In the genomic region with DNA sequence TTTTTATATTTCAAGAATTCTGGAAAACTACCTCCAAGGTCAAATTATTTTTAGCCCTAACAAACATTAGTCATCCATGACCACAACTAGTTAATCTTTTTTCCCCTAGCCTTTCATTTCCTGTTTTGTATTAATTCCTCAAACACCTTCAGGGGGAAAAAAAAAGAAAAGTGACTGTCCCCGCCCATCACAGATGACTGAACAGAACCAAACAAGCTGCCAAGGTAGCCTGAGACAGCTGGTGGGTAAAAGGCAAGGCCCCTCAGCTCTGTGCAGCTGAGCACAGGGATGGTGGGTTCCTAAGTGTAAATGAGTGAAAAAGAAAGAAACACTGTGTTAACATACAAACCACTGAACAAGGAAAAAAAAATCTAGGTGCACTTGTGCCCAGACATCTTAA, we compare ENCODE assay signal across 23 mouse cellular contexts.
DNase-seq lines count a peak whose midpoint lies in the region; ATAC-seq and TF ChIP-seq lines count a peak whose summit lies in the region.
"Had no signal": no experiment of that assay in that cellular context is flagged by ENCODE, and none has a peak within 500 bp of the region (broad histone marks: within the 10 kb centered on the region; RNA-seq: fewer than 3 reads in every experiment).

No protein-coding gene starts in this region.

- dilution Hi-C loops in CH12.LX (cut with MboI; ENCODE audit: extremely low pct_ligation_motif_present, extremely low pct_unique_long_range_greater_than_20kb, low sequenced_read_pairs), result no loop called here

- no peak for TF ChIP-seq POLR2A in CH12.LX (IDR thresholded peaks at IDR 0.05; ENCODE audit: low read depth, low read length)
- TF ChIP-seq POLR2A in brain, embryonic 14.5 days (IDR thresholded peaks at IDR 0.05; ENCODE audit: borderline replicate concordance, extremely low read depth, insufficient read depth, insufficient read length, poor library complexity, severe bottlenecking), result no peak

- 49% methylated on average over 1 of the region's 1 CpGs for WGBS in kidney, embryonic 15.5 days

- peak; percentile 77 for ATAC-seq in kidney, embryonic 15.5 days (replicated peaks; ENCODE audit: low FRiP score)
- ATAC-seq: forebrain, postnatal 0 days; hindbrain, postnatal 0 days; intestine, postnatal 0 days had no signal

- no peak overlapping the region for H3K27ac ChIP-seq in CH12.LX (ENCODE audit: insufficient read depth, low read depth)
- peak overlapping the region; percentile 37; the same call in 1 of the 2 replicates for H3K27ac ChIP-seq in kidney, embryonic 15.5 days
- H3K27ac ChIP-seq: embryonic facial prominence, embryonic 12.5 days; hindbrain, embryonic 10.5 days; hindbrain, postnatal 0 days; liver, embryonic 14.5 days; lung, embryonic 15.5 days; macrophage had no signal

- no peak for TF ChIP-seq RAD21 in CH12.LX (IDR thresholded peaks at IDR 0.05; ENCODE audit: low read depth, low read length)

- no peaks in the 10 kb centered on the region for H3K27me3 ChIP-seq in CH12.LX (replicated peaks)
- no peaks in the 10 kb centered on the region for H3K27me3 ChIP-seq in kidney, embryonic 15.5 days
- H3K27me3 ChIP-seq: embryonic facial prominence, embryonic 12.5 days; lung, embryonic 15.5 days had no signal

- H3K4me3 ChIP-seq in CH12.LX (replicated peaks in 1 of 3; ENCODE audit: low read depth in 2 of 3, low read length in 2 of 3, poor library complexity in 1 of 3), result no peak overlapping the region
- H3K4me3 ChIP-seq in kidney, embryonic 15.5 days (replicated peaks), result no peak overlapping the region
- H3K4me3 ChIP-seq: embryonic facial prominence, embryonic 12.5 days; erythroblast, embryonic 14.5 days; hindbrain, embryonic 10.5 days; lung, embryonic 15.5 days had no signal

- H3K4me2 ChIP-seq in CH12.LX (ENCODE audit: insufficient read depth, low read depth, poor library complexity, severe bottlenecking), result no peak overlapping the region
- no peak overlapping the region for H3K4me2 ChIP-seq in kidney, embryonic 15.5 days
- H3K4me2 ChIP-seq: embryonic facial prominence, embryonic 12.5 days; lung, embryonic 15.5 days; midbrain, embryonic 11.5 days had no signal

- no peaks in the 10 kb centered on the region for H3K36me3 ChIP-seq in CH12.LX (replicated peaks in 1 of 2; ENCODE audit: control insufficient read depth in 1 of 2, insufficient read depth in 1 of 2, low read length in 1 of 2)
- no peaks in the 10 kb centered on the region for H3K36me3 ChIP-seq in kidney, embryonic 15.5 days
- H3K36me3 ChIP-seq: embryonic facial prominence, embryonic 12.5 days; hindbrain, embryonic 10.5 days; lung, embryonic 15.5 days had no signal

- TF ChIP-seq CTCF in CH12.LX (conservative IDR thresholded peaks at IDR 0.05 in 1 of 2, IDR thresholded peaks at IDR 0.05 in 1 of 2; ENCODE audit: low read depth in 2 of 2, low read length in 2 of 2), result no peak
- TF ChIP-seq CTCF in brain, embryonic 14.5 days (IDR thresholded peaks at IDR 0.05; ENCODE audit: borderline replicate concordance, extremely low read depth, insufficient read depth, insufficient read length), result no peak

- DNase-seq in kidney, adult 18-20 months, result peak; percentile 10
- no peak for DNase-seq in kidney, postnatal 4 days
- peak; percentile 33 for DNase-seq in CH12.LX (ENCODE audit: extremely low read depth)
- peak; percentile 61 for DNase-seq in brain, embryonic 14.5 days (ENCODE audit: low read depth)
- no peak for DNase-seq in embryo, embryonic 10 days (ENCODE audit: low spot score)
- no peak for DNase-seq in frontal cortex, postnatal 14 days (ENCODE audit: low spot score in 2 of 2)
- no peak for DNase-seq in left cerebral cortex, adult 18-20 months (ENCODE audit: low spot score in 2 of 2)
- DNase-seq: adrenal gland, postnatal 36 days; cerebellum, adult 18-20 months; forebrain, postnatal 0 days; gastrocnemius, postnatal 10 days; right cerebral cortex, adult 18-20 months; thymus, postnatal 25 days had no signal

- no peak; the same call in 1 of the 2 replicates for TF ChIP-seq EP300 in CH12.LX (IDR thresholded peaks at IDR 0.05; ENCODE audit: low read length)

- H3K9ac ChIP-seq in CH12.LX (ENCODE audit: insufficient read depth, low read depth), result no peak overlapping the region
- no peak overlapping the region for H3K9ac ChIP-seq in kidney, embryonic 15.5 days
- H3K9ac ChIP-seq: embryonic facial prominence, embryonic 12.5 days; forebrain, postnatal 0 days; liver, embryonic 14.5 days; lung, embryonic 15.5 days had no signal

- H3K4me1 ChIP-seq in CH12.LX (ENCODE audit: control insufficient read depth in 1 of 2, insufficient read depth in 2 of 2), result peaks cover 0 to 7% of the 10 kb centered on the region in 2 experiments; a peak in 2 of 4 replicates
- peaks cover 28% of the 10 kb centered on the region for H3K4me1 ChIP-seq in kidney, embryonic 15.5 days
- H3K4me1 ChIP-seq: embryonic facial prominence, embryonic 12.5 days; hindbrain, embryonic 10.5 days; lung, embryonic 15.5 days had no signal

- in situ Hi-C loops in CH12.LX (cut with MboI; ENCODE audit: low pct_ligation_motif_present, low pct_unique_long_range_greater_than_20kb, low sequenced_read_pairs), result no loop called here

- no peaks in the 10 kb centered on the region for H3K79me2 ChIP-seq in CH12.LX (replicated peaks; ENCODE audit: control insufficient read depth, extremely low read depth, insufficient read depth, poor library complexity, severe bottlenecking)

- H3K9me3 ChIP-seq in CH12.LX (replicated peaks; ENCODE audit: low read length), result peaks cover 12% of the 10 kb centered on the region
- no peaks in the 10 kb centered on the region for H3K9me3 ChIP-seq in kidney, embryonic 15.5 days (replicated peaks)
- H3K9me3 ChIP-seq: embryonic facial prominence, embryonic 12.5 days; hindbrain, embryonic 10.5 days; lung, embryonic 15.5 days had no signal

TF ChIP-seq in CH12.LX, 34 proteins besides CTCF, POLR2A, EP300 and RAD21:
- TF ChIP-seq ZNF384 (IDR thresholded peaks at IDR 0.05; ENCODE audit: low read depth, low read length) (peak; percentile 63), RCOR1 (conservative IDR thresholded peaks at IDR 0.05; ENCODE audit: low read depth, low read length) (no peak)

Comparison
In these comparisons a context has a peak if more than half of its experiments do, and no peak if none do; other contexts are left out.
1. DNase-seq: peak in kidney, adult 18-20 months (single experiment), CH12.LX (single experiment) and brain, embryonic 14.5 days (single experiment); none in kidney, postnatal 4 days (0 of 2), embryo, embryonic 10 days (single experiment), frontal cortex, postnatal 14 days (0 of 2) and left cerebral cortex, adult 18-20 months (0 of 2).